Mouse (Mus musculus): ENCODE data around the gene Plxnb2. TPM values are rescaled to one million over a fixed set of nuclear protein-coding genes. Genes with fewer than 3 reads are reported as not detected.

Gene Plxnb2
- polyA plus RNA-seq, 1 experiment from 2014 or later, result 98.5 TPM

DNA sequence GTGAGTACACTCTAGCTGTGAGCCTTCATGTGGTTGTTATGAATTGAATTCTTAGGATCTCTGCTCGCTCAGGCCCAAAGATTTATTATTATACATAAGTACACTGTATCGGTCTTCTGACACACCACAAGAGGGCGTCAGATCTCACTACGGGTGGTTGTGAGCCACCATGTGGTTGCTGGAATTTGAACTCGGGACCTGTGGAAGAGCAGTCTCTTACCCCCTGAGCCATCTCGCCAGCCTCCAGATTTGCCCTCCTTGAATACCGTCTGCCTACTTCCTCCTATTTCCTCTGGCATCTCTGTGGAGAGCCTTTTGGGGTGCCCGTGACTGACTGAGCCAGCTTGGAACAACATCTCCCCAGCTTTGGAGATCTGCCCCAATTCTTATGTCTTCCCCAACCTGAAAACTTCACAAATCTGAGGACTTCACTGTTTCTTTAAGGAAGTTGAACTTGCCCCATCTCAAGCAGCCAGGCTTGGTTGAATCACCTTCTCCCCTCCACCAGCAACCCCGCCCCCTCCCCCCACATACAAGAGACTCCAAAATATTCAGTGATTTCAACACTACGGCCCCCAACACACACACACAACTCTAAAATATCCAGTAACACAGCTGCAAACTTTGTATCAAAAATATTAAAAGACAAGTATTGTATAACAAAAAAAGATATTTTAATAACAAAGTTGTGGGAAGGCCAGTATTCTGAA lies 1.1 kb upstream of the Plxnb2 start:
- H3K4me2 ChIP-seq (ENCODE audit: low read depth, low read length), result no peak overlapping the region; the same call in 1 of the 2 replicates
- H3K36me3 ChIP-seq (ENCODE audit: control insufficient read depth, insufficient read depth, low read length), result no peaks in the 10 kb centered on the region
- no peaks in the 10 kb centered on the region for H3K27me3 ChIP-seq (replicated peaks; ENCODE audit: control insufficient read depth, insufficient read depth, low read length)
- no peak for ATAC-seq
- H3K4me3 ChIP-seq (ENCODE audit: low read length), result no peak overlapping the region; the same call in 1 of the 2 replicates
- no peaks in the 10 kb centered on the region for H3K9me3 ChIP-seq (ENCODE audit: control insufficient read depth, low read length)
- H3K9ac ChIP-seq (ENCODE audit: low read depth, low read length), result 0 out of 2 replicates have a peak overlapping the region, but pooled peaks have one; percentile 9
- peaks cover 32% of the 10 kb centered on the region for H3K4me1 ChIP-seq (ENCODE audit: control insufficient read depth, insufficient read depth, low read length)
- WGBS, result 67% methylated on average over 10 of the region's 10 CpGs
- H3K27ac ChIP-seq (ENCODE audit: low read length), result 0 out of 2 replicates have a peak overlapping the region, but pooled peaks have one; percentile 35

DNA sequence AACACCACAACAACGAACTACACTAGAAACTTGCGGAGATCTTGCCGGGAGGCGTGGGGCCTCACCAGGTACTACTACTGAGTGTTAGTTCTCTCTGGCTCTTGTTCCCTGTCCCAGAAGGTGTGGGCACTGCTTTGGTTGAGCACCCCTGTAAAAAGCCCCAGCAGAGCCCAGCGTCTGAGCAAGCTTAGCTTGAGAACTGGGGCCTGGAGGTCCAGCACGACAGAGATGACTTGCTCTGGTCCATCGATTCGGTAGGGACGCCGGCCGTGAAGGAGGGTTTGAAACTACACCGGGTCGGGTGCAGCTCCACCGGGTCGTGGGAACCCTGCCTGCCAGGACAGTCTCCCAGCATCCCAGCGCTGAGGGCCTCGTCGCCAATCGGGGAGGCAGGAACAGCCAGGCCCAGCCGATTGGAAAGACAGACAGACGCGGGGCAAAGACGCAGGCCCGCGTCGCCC lies 477 bp downstream of the Plxnb2 start:
- peak; percentile 0; the same call in 1 of the 2 replicates for ATAC-seq
- peaks cover 49% of the 10 kb centered on the region for H3K4me1 ChIP-seq (ENCODE audit: control insufficient read depth, insufficient read depth, low read length)
- H3K27ac ChIP-seq (ENCODE audit: low read length), result peak overlapping the region; percentile 93
- peak overlapping the region; percentile 80 for H3K4me2 ChIP-seq (ENCODE audit: low read depth, low read length)
- H3K4me3 ChIP-seq (ENCODE audit: low read length), result peak overlapping the region; percentile 57
- no peaks in the 10 kb centered on the region for H3K27me3 ChIP-seq (replicated peaks; ENCODE audit: control insufficient read depth, insufficient read depth, low read length)
- peak overlapping the region; percentile 89 for H3K9ac ChIP-seq (ENCODE audit: low read depth, low read length)
- under 1% methylated on average over 26 of the region's 26 CpGs for WGBS
- no peaks in the 10 kb centered on the region for H3K9me3 ChIP-seq (ENCODE audit: control insufficient read depth, low read length)
- no peaks in the 10 kb centered on the region for H3K36me3 ChIP-seq (ENCODE audit: control insufficient read depth, insufficient read depth, low read length)

DNA sequence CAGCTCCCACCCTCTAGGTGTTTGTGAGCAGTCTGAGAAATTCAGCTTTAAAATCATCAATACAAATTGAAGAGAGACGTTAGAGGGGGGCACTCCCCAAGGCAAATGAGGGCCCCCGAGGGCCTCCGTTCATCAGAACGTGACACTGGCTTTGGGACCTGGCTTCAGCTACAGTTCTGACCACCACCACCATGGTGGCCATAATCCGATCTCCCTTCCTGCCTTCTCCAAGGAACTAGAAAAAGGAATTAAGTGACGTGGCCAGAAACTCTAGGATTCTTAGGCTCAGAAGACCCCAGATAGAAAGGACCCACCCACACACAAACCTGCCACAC lies 991 bp downstream of the Plxnb2 start:
- no peak for ATAC-seq
- peak overlapping the region; percentile 89 for H3K9ac ChIP-seq (ENCODE audit: low read depth, low read length)
- peaks cover 54% of the 10 kb centered on the region for H3K4me1 ChIP-seq (ENCODE audit: control insufficient read depth, insufficient read depth, low read length)
- peak overlapping the region; percentile 80 for H3K4me2 ChIP-seq (ENCODE audit: low read depth, low read length)
- H3K27ac ChIP-seq (ENCODE audit: low read length), result peak overlapping the region; percentile 93
- H3K9me3 ChIP-seq (ENCODE audit: control insufficient read depth, low read length), result no peaks in the 10 kb centered on the region
- no peaks in the 10 kb centered on the region for H3K27me3 ChIP-seq (replicated peaks; ENCODE audit: control insufficient read depth, insufficient read depth, low read length)
- H3K4me3 ChIP-seq (ENCODE audit: low read length), result peak overlapping the region; percentile 57
- H3K36me3 ChIP-seq (ENCODE audit: control insufficient read depth, insufficient read depth, low read length), result no peaks in the 10 kb centered on the region
- 2% methylated on average over 6 of the region's 6 CpGs for WGBS

DNA sequence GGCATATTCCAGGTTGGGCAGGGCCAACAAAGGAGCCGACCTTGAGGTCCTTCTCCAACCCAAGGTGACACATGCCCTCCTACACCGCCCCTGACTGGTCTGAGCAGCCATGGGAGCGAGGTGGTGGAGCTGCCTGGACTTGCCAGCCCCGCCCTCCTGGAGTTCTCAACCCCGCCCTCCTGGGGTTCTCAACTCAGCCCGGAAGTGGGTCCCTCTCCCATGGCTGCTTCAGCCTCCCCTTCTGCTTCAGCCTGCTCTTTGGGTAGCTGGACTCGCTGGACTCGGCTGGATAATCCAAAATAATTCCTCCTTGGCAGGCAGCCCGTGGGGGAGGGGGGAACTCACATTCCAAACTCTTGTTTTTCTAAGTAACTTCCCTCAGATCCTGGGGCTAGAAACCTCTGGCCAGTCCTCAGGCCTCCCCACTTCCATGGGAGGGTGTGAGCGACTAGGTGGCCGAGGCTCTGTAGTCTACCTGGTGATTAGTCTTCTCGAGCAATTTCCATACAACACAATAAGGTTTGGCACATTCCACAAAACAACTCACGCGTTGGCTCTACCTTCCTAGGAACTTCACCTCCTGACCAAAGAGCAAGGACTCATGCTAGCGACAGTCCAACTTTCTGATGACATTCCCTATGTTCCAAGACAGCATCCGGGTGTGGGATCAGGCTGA lies 1.5 kb downstream of the Plxnb2 start:
- no peaks in the 10 kb centered on the region for H3K36me3 ChIP-seq (ENCODE audit: control insufficient read depth, insufficient read depth, low read length)
- H3K4me1 ChIP-seq (ENCODE audit: control insufficient read depth, insufficient read depth, low read length), result peaks cover 59% of the 10 kb centered on the region
- 2% methylated on average over 16 of the region's 16 CpGs for WGBS

DNA sequence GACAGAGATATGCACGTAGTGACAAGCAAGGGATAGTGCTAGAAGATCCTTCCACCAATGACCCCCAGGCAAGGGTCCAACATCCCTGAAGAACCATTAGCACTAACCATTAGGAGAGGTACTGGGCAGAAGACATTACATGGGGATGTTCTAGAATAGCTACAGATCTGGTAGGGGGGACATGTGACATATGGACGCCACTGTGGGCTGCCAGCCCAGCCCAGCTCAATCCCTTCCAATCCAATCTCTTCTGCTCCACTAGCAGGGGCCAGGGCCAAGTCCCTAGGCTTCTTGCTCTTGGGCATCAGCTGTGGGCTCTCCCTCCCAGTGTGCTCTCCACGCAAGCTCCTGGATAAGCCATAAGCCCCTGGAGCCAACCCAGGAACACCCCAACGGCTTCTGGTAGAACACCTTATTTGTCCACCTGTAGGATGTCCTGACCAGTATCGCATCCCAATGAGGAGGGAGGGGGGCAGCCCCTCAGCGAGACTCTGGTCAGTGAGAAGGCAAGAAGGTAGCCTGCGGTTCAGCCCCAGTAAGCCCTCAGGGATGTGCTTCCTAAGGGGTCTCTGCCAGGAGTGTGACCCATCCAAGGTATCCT lies 2.2 kb downstream of the Plxnb2 start:
- H3K9me3 ChIP-seq (ENCODE audit: control insufficient read depth, low read length), result no peaks in the 10 kb centered on the region
- H3K9ac ChIP-seq (ENCODE audit: low read depth, low read length), result peak overlapping the region; percentile 89
- H3K36me3 ChIP-seq (ENCODE audit: control insufficient read depth, insufficient read depth, low read length), result no peaks in the 10 kb centered on the region
- H3K4me2 ChIP-seq (ENCODE audit: low read depth, low read length), result peak overlapping the region; percentile 80
- 63% methylated on average over 7 of the region's 7 CpGs for WGBS
- peak overlapping the region; percentile 57 for H3K4me3 ChIP-seq (ENCODE audit: low read length)
- H3K4me1 ChIP-seq (ENCODE audit: control insufficient read depth, insufficient read depth, low read length), result peaks cover 66% of the 10 kb centered on the region
- no peak for ATAC-seq
- no peaks in the 10 kb centered on the region for H3K27me3 ChIP-seq (replicated peaks; ENCODE audit: control insufficient read depth, insufficient read depth, low read length)
- H3K27ac ChIP-seq (ENCODE audit: low read length), result peak overlapping the region; percentile 93

More for the DNA sequence above, 1.5 kb downstream of the Plxnb2 start:
- Histone ChIP-seq H3K27ac (ENCODE audit: low read length) (peak overlapping the region; percentile 93), H3K4me2 (ENCODE audit: low read depth, low read length) (peak overlapping the region; percentile 80), H3K4me3 (ENCODE audit: low read length) (peak overlapping the region; percentile 57), H3K9me3 (ENCODE audit: control insufficient read depth, low read length) (no peaks in the 10 kb centered on the region), H3K9ac (ENCODE audit: low read depth, low read length) (peak overlapping the region; percentile 89), H3K27me3 (replicated peaks; ENCODE audit: control insufficient read depth, insufficient read depth, low read length) (no peaks in the 10 kb centered on the region)
- peak; percentile 71 for ATAC-seq

DNA sequence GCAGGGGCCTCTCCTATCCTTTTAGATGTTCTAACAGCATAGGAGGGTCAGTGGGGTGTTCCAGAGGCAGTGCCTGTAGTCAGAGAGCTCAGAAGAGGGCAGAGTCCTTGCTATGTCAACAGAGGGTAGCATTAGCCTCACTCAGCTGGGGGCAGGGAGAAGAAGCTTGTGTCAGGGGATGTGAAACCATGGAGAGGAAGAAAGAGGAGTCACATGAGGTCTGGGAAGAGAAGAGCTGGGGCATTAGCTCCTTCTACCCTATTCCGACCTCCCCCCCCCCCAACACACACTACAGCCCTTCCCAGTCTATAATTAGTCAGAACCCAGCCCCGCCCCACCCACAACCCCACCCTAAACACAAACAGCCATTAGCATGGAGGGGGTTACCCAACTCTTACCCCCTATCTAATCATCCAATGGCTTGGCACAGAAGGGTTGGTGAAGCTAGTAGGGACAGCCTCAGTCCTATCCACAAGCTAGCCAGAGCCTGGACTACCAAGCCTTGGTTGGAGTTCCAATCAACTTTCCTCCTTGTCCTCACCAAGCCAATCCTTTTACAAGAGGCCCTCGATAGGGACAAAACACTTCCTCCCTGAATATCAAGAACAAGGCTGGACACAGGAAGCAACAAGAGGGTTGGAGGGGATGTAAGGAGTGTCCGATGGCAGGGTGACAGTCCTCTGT lies 2.9 kb downstream of the Plxnb2 start:
- Histone ChIP-seq H3K4me2 (ENCODE audit: low read depth, low read length) (peak overlapping the region; percentile 80), H3K27ac (ENCODE audit: low read length) (peak overlapping the region; percentile 93), H3K9ac (ENCODE audit: low read depth, low read length) (peak overlapping the region; percentile 89), H3K9me3 (ENCODE audit: control insufficient read depth, low read length) (no peaks in the 10 kb centered on the region), H3K4me1 (ENCODE audit: control insufficient read depth, insufficient read depth, low read length) (peaks cover 72% of the 10 kb centered on the region), H3K36me3 (ENCODE audit: control insufficient read depth, insufficient read depth, low read length) (no peaks in the 10 kb centered on the region), H3K27me3 (replicated peaks; ENCODE audit: control insufficient read depth, insufficient read depth, low read length) (no peaks in the 10 kb centered on the region), H3K4me3 (ENCODE audit: low read length) (peak overlapping the region; percentile 57; the same call in 1 of the 2 replicates)
- 63% methylated on average over 4 of the region's 4 CpGs for WGBS
- ATAC-seq, result peak; percentile 39

DNA sequence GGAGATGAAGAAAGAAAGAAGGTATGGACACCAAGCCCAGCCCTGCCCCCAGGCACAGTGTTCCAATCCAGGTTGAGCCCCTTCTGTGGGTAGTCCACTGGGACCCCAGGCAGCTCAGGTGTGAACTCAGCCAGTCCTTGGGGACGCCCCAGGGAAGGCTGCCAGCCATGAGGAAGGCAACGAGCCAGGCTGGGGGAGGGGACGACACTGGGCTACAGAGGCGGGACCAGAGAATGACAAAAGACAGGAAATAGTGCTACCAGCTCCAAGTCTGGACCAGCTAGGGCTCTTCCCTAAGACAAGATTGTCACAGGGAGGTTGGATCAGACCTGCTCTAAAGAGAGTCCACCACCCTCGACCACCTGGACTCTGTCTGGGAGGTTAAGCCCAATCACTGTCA lies 3.5 kb downstream of the Plxnb2 start:
- Histone ChIP-seq H3K4me3 (ENCODE audit: low read length) (peak overlapping the region; percentile 10; the same call in 1 of the 2 replicates), H3K27ac (ENCODE audit: low read length) (peak overlapping the region; percentile 93), H3K36me3 (ENCODE audit: control insufficient read depth, insufficient read depth, low read length) (no peaks in the 10 kb centered on the region), H3K4me2 (ENCODE audit: low read depth, low read length) (peak overlapping the region; percentile 80), H3K27me3 (replicated peaks; ENCODE audit: control insufficient read depth, insufficient read depth, low read length) (no peaks in the 10 kb centered on the region), H3K9ac (ENCODE audit: low read depth, low read length) (peak overlapping the region; percentile 57), H3K9me3 (ENCODE audit: control insufficient read depth, low read length) (no peaks in the 10 kb centered on the region), H3K4me1 (ENCODE audit: control insufficient read depth, insufficient read depth, low read length) (peaks cover 75% of the 10 kb centered on the region)
- WGBS, result 12% methylated on average over 5 of the region's 5 CpGs
- peak; percentile 9 for ATAC-seq

DNA sequence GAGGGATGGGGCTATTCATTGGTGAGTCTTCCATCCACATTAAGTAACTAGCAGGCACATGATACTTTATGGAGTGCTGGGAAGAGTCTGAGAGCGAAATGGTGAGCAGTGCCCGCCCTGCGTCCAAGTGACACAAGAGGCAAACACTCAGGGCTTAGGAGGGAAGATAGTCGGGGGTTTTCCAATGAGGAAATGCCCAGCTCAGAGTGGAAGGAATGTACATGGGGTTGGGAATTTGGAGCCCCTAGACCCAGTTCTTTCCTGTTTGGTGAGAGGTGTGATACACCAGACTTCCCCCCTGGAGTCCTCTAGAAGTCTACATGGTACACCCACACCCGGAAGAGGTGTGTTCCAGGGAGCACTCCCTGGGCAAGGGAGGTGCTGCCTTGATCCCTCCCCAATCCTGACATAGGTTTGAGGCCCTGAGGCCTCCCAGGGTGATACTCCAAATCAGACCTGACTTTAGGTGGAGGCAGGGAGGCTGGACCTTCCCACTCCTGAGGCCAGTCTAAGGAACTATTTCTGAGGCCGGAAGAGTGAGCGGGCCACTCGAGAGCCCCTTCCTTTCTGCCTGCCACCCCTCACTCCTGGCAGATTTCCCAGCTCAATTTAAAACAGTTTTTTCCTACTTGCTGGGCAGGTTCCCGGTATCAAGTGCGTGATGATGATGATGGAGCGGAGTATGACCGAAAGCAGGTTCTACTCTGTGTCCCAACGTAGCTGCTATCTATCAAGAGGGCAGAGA lies 5.0 kb downstream of the Plxnb2 start:
- no peak for ATAC-seq
- no peaks in the 10 kb centered on the region for H3K36me3 ChIP-seq (ENCODE audit: control insufficient read depth, insufficient read depth, low read length)
- H3K27ac ChIP-seq (ENCODE audit: low read length), result peak overlapping the region; percentile 34
- H3K9me3 ChIP-seq (ENCODE audit: control insufficient read depth, low read length), result no peaks in the 10 kb centered on the region
- H3K27me3 ChIP-seq (replicated peaks; ENCODE audit: control insufficient read depth, insufficient read depth, low read length), result no peaks in the 10 kb centered on the region
- H3K4me2 ChIP-seq (ENCODE audit: low read depth, low read length), result no peak overlapping the region
- H3K9ac ChIP-seq (ENCODE audit: low read depth, low read length), result peak overlapping the region; percentile 83; the same call in 1 of the 2 replicates
- no peak overlapping the region for H3K4me3 ChIP-seq (ENCODE audit: low read length)
- H3K4me1 ChIP-seq (ENCODE audit: control insufficient read depth, insufficient read depth, low read length), result peaks cover 78% of the 10 kb centered on the region
- WGBS, result 64% methylated on average over 13 of the region's 13 CpGs
